Mouse (Mus musculus) c-Kit-negative CD71-positive TER-119-positive erythroid progenitor cells, embryonic 14.5 days (primary cell): ENCODE measurements around the gene Gm47959.
"Not testable (repeated sequence)": the region's sequence is repeated elsewhere in the genome, so short reads cannot be mapped to it uniquely, and the experiment has no call there.

ENCODE experiments used
- DNase-seq: peaks from one replicate; pipeline ENCODE4 v3.0.0-alpha.2; 2013; ENCODE audit warnings: low read depth, low spot score

Gm47959 gene

GRCm38 (mm10) chr1:83000306-83000705 is at the start of gene Gm47959:
Gene Gm47959 (plus strand): TSS chr1:83000548.
- DNase-seq: not testable (repeated sequence)

GRCm38 (mm10) chr1:82955913-82956312 is 44.4 kb upstream of the Gm47959 start, which contains the start of gene Gm7544:
Gene Gm7544 (minus strand): TSS chr1:82956013.
- not testable (repeated sequence) for DNase-seq

DNA sequence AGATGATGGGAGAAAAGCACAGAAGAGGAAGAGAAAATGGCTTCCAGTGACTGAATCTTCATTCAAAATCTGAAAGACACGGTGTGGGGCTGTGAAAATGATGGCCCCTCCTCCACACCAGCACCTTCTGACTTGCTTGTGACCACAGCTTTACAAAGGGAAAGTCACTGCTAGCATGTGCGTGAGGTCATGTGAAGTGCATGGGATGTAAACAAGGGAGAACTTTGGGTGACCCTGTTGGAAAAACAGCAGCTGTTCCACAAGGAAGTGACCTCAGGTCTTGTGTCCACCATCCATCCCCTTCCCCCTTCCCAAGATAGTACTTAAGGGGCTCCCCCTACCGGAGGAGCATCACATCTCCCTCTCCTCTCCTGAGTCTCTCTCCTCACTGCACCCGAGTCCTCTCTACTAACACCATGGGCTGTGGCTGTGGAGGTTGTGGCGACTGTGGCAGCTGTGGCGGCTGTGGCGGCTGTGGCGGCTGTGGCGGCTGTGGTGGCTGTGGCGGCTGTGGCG is 40.4 kb upstream of the Gm47959 start, which contains the start of gene Gm47955:
Gm47955 (plus strand) TSS at position 417 of the 516 bp plus-strand sequence.
- DNase-seq: no peak

- DNase-seq: no peak
Observed at GRCm38 (mm10) chr1:82966413-82966812, 33.9 kb upstream of the Gm47959 start.

- DNase-seq: no peak
Observed at GRCm38 (mm10) chr1:82972046-82972445, 28.3 kb upstream of the Gm47959 start.

DNA sequence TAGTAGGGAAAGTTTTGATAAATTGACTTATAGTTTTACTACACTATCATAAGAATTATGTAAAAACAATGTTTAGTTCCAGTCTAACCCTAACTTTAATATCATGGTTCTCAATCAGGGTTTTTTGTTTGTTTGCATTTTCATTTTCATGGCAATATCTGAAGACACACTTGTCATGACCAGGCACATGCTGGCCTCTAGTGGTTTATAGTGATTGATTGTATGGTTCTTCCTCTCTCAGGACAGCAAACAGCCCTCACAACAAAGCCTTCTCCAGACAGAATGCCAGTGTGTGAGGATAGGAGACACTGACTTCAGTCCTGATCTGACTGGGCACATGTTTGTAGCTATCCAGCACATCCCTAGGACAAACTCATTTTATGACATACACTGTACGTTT is 27.1 kb upstream of the Gm47959 start:
- no peak for DNase-seq

DNA sequence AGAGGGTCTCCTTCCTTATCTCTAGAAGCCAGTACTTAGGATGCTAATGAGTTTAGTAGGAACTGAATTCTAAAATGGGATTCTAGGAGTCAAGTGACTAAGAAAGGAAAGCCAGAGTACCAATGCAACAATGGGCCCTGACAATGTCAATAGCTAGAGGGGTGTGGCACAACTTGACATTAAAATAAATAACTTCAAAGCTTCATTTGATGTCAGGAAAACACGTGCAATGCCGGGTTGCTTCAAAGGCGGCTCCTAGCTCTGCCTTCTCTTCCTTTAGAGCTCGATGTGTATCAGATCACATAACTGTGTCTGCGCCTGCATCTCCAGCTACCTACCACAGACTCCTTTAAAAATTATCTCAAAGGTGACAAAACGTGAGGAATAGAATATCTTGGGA is 26.4 kb upstream of the Gm47959 start:
- DNase-seq: no peak

- no peak for DNase-seq
Observed at GRCm38 (mm10) chr1:82974342-82974741, 26.0 kb upstream of the Gm47959 start.

GRCm38 (mm10) chr1:82975750-82976149 is 24.6 kb upstream of the Gm47959 start:
- no peak for DNase-seq

- DNase-seq: no peak
Observed at GRCm38 (mm10) chr1:82977840-82978239, 22.5 kb upstream of the Gm47959 start.

GRCm38 (mm10) chr1:82986738-82987137 is 13.6 kb upstream of the Gm47959 start:
- DNase-seq: no peak

- DNase-seq: peak; percentile 47
Observed at GRCm38 (mm10) chr1:82987530-82988198, 12.7 kb upstream of the Gm47959 start.

GRCm38 (mm10) chr1:82991062-82991461 is 9.3 kb upstream of the Gm47959 start:
- DNase-seq: no peak

- no peak for DNase-seq
Observed at GRCm38 (mm10) chr1:82991596-82991995, 8.8 kb upstream of the Gm47959 start.

DNA sequence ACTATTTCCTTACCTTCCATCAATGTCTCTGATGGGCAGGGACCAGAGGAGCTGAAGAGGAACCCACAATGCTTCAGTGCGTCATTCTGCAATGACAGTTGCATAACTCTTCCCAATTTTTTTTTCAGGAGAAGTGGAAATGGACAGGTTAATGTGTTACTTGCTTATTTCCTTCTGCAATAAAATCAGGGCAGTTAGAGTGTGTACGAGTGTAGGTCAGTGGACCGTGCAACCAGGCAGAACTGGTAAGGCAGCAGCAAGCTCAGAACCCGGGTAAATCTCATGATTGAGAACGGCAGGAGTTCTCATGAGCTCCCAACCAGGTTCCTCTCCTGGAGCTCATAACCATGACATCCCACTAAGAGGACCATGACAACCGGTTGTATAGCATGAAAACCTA is 8.3 kb upstream of the Gm47959 start:
- DNase-seq: no peak

DNA sequence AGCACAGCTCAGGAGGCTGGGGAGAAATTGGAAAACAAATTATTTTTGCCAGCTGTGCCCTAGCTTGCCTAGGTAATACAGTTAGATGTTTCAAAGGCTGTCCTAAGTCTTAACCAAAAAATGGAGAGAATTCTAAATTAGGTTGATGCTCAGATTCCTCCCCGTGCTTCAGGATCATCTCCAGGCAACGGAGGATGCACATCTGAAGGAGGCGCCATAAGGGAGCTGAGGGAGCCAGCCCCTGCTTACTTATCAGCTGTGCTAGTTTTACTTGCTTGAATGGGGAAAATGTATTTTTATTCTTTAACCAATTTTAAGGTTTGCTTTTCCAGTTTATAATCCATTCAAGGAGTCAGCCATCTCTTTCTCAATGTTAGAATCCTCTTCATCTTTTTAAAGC is 6.4 kb upstream of the Gm47959 start:
- DNase-seq: no peak

DNA sequence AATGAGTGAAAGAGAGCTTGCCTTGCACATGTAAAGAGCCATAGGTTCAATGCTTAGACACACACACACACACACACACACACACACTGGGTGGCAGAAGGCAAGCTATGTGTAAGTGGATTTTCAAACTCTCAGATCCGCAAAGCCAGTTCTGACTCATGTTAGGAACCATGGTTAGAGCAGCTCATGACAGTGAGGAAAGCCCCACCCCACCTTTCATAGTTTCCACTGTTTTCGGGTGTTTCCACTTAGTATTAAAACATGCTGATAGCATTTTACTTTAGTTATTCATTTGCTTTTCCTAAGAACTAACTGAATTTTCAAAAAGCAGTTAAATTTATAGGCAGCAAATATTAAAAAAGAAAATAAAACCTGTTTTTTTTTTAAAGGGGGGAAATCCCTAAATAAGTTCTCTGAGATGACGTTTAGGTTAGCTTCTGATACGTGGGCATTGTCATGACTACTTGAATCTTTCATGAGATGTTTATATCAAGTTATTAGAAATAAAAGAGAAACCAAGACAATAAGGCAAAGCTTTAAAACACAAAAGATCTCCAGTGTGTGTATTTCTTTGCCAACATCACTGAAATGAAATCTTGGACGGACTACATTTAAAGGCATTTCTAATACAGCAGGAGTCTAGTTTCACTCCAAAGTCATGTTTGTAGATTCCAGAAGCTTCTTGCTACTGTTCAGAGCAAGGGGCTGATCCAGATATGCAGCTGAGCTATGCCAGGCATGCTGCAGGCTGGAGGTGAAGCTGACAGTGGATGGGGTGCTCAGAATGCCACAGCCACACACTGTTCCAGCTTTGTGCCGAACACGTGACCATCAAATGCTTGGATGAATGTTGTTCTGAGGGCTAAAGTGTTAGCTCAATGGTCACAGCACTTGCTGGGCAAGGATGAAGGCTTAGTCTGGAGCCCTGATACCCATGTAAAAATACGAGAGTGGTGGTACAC is 6.2 kb downstream of the Gm47959 start:
- no peak for DNase-seq

DNA sequence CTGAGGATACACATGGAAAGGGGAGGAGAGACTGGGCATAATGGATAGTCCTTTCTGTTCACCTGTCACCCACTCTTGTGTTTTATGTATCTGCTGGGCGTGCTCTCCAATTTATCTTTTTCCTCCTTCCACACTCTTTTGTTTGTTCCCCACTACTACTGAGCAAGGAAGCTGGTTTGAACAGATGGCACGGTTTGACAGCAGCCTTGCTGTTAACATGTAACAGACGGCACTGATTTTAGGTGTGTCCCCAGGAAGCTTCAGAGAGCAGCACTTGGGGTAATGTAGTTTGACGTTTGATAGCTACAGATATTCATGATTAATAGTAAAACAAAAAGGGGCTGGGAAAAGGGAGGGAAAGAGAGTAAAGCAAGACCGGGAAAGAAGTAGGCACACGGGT is 7.1 kb downstream of the Gm47959 start:
- no peak for DNase-seq

GRCm38 (mm10) chr1:83014477-83014876 is 14.1 kb downstream of the Gm47959 start:
- DNase-seq: no peak

DNA sequence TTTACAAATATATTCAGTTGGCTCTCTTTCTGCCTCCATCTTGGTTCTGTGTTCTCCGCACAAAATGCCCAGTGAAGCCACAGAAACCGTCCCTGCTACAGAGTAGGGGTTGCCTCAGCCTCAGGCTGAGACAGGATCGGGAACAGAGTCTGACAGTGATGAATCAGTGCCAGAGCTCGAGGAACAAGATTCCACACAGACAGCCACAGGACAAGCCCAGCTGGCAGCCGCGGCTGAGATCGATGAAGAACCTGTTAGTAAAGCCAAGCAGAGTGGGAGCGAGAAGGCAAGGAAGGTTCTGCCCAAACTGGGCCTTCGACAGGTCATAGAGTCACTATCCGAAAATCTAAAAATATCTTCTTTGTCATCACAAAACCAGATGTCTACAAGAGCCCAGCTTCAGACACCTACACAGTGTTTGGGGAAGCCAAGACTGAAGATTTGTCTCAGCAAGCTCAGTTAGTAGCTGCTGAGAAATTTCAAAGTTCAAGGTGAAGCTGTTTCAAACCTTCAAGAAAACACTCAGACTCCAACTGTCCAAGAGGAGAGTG is 15.1 kb downstream of the Gm47959 start:
- DNase-seq: no peak

DNA sequence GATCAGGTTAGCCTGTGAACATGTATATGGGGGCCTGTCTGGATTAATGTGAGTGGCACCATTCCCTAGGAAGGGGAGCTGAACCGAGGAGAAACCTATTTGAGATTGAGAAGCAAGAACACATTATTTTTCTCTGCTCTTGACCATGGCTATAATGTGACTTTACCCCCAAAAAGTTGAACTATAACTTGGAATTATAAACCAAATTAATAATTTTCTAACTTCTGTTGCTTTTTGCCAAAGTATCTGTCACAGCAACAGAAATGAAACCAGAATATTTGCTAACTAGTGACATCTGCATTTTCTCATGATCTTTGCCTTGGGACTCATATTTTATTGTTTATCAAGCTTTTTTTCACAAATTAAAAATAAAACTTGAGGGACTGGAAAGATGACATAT is 16.2 kb downstream of the Gm47959 start:
- DNase-seq: no peak

- DNase-seq: no peak
Observed at GRCm38 (mm10) chr1:83031950-83032349, 31.6 kb downstream of the Gm47959 start.
